7 mouse cellular contexts compared by ENCODE assay signal in genomic region chr10:34418204-34418756, GRCm38 (mm10). TPM values are rescaled to one million over a fixed set of nuclear protein-coding genes. Genes with fewer than 3 reads are reported as not detected.
A peak's percentile ranks its signal among the peaks of the same experiment; 100 is the strongest.
DNase-seq lines count a peak whose midpoint lies in the region; ATAC-seq lines count a peak whose summit lies in the region.

TSS of gene Nt5dc1 (minus strand) at chr10:34418552.

- under 1% methylated on average over 38 of the region's 49 CpGs for WGBS in intestine, embryonic 16.5 days
- WGBS in midbrain, embryonic 11.5 days, result 1% methylated on average over 49 of the region's 49 CpGs

- peak within 1 kb of the TSS; percentile 73 for H3K4me2 ChIP-seq in intestine, embryonic 16.5 days (ENCODE audit: low read depth, low read length)
- H3K4me2 ChIP-seq in midbrain, embryonic 11.5 days, result peak within 1 kb of the TSS; percentile 63

- peak within 1 kb of the TSS; percentile 93 for H3K9ac ChIP-seq in intestine, embryonic 16.5 days (ENCODE audit: low read depth, low read length)
- H3K9ac ChIP-seq in midbrain, embryonic 11.5 days (ENCODE audit: low read length), result peak within 1 kb of the TSS; percentile 79

- peaks cover 6% of the 10 kb centered on the region; the same call in 1 of the 2 replicates for H3K4me1 ChIP-seq in intestine, embryonic 16.5 days (ENCODE audit: control insufficient read depth, insufficient read depth, low read length)
- 0 out of 2 replicates have a peak, but pooled peaks cover 2% of the 10 kb centered on the region for H3K4me1 ChIP-seq in midbrain, embryonic 11.5 days (ENCODE audit: control insufficient read depth, insufficient read depth, low read length)

- no peaks in the 10 kb centered on the region for H3K36me3 ChIP-seq in intestine, embryonic 16.5 days (ENCODE audit: control insufficient read depth, insufficient read depth, low read length)
- no peaks in the 10 kb centered on the region for H3K36me3 ChIP-seq in midbrain, embryonic 11.5 days (ENCODE audit: control insufficient read depth, insufficient read depth, low read length)

- DNase-seq in adrenal gland, adult 8-10 months, result peak; percentile 90
- DNase-seq in embryo, embryonic 9.5 days (ENCODE audit: extremely low spot score), result peak; percentile 98
- peak; percentile 93 to 97 for DNase-seq in gastrocnemius, postnatal 4 days (ENCODE audit: low spot score in 2 of 2)
- DNase-seq in left cerebral cortex, postnatal 36 days (ENCODE audit: low spot score in 2 of 2), result peak; percentile 85 to 87
- DNase-seq in midbrain, embryonic 11.5 days (ENCODE audit: low spot score, missing footprints), result peak; percentile 99
- peak; percentile 95 for DNase-seq in skeletal muscle tissue, adult 2 months (ENCODE audit: low read depth, low spot score)

- intact Hi-C loops in left cerebral cortex, postnatal 36 days (cut with DNase I), result no loop called here

- peak within 1 kb of the TSS; percentile 84 for H3K27ac ChIP-seq in intestine, embryonic 16.5 days (ENCODE audit: low read length)
- no peak within 1 kb of the TSS for H3K27ac ChIP-seq in midbrain, embryonic 11.5 days (ENCODE audit: low read depth, low read length)

- H3K9me3 ChIP-seq in intestine, embryonic 16.5 days (ENCODE audit: control insufficient read depth, low read length), result no peaks in the 10 kb centered on the region
- no peaks in the 10 kb centered on the region for H3K9me3 ChIP-seq in midbrain, embryonic 11.5 days (ENCODE audit: control insufficient read depth, low read length)

- H3K27me3 ChIP-seq in intestine, embryonic 16.5 days (replicated peaks; ENCODE audit: control insufficient read depth, insufficient read depth, low read length), result no peaks in the 10 kb centered on the region
- H3K27me3 ChIP-seq in midbrain, embryonic 11.5 days (ENCODE audit: control insufficient read depth, insufficient read depth, low read length), result no peaks in the 10 kb centered on the region

- peak; percentile 99 for ATAC-seq in intestine, embryonic 16.5 days
- ATAC-seq in midbrain, embryonic 11.5 days (ENCODE audit: low FRiP score), result peak; percentile 99

- H3K4me3 ChIP-seq in intestine, embryonic 16.5 days (ENCODE audit: low read length), result peak within 1 kb of the TSS; percentile 89
- peak within 1 kb of the TSS; percentile 64 for H3K4me3 ChIP-seq in midbrain, embryonic 11.5 days (ENCODE audit: low read depth, low read length)

RNA-seq across cellular contexts. Expression of gene Nt5dc1, which starts in this region (rescaled TPM):
- total RNA-seq in adrenal gland, adult 8-10 months (2022), result 10 to 100 TPM; 19.2 to 27.8 (median 22.3) TPM
- 10 to 100 TPM in 1 of 2 experiments, 1 to 10 TPM in 1; 7.5 to 10.9 TPM for total RNA-seq in gastrocnemius, postnatal 4 days (2021)
- polyA plus RNA-seq in intestine, embryonic 16.5 days (2015; fragmentation: Nextera tagmentation; extraction: Ambion mirVana), result 12.5 and 13.4 TPM in 2 replicates
- total RNA-seq in left cerebral cortex, postnatal 36 days (2021), result 1 to 10 TPM; 2.3 to 3.9 TPM
- polyA plus RNA-seq in midbrain, embryonic 11.5 days (2014; fragmentation: Nextera tagmentation; extraction: Ambion mirVana), result 5.0 and 6.5 TPM in 2 replicates
